Mouse (Mus musculus): ENCODE data around the gene Serinc5. TPM values are rescaled to one million over a fixed set of nuclear protein-coding genes. Genes with fewer than 3 reads are reported as not detected.

Gene Serinc5
- polyA plus RNA-seq, 1 experiment: 10.4 TPM

- H3K4me1 ChIP-seq (ENCODE audit: control insufficient read depth, insufficient read depth, low read length): peaks cover 6% of the 10 kb centered on the region; the same call in 1 of the 2 replicates
- no peaks in the 10 kb centered on the region for H3K27me3 ChIP-seq (replicated peaks; ENCODE audit: control insufficient read depth, insufficient read depth, low read length)
- TF ChIP-seq POLR2A (IDR thresholded peaks at IDR 0.05; ENCODE audit: low read depth, low read length) (no peak), CTCF (conservative IDR thresholded peaks at IDR 0.05; ENCODE audit: insufficient read depth, insufficient read length, low read depth, low read length) (no peak)
- no peak for DNase-seq
- no peaks in the 10 kb centered on the region for H3K36me3 ChIP-seq (ENCODE audit: control insufficient read depth, insufficient read depth, low read length)
- H3K27ac ChIP-seq (ENCODE audit: insufficient read depth, low read depth, low read length): no peak overlapping the region
- WGBS: 82% methylated on average over 4 of the region's 4 CpGs
- H3K4me3 ChIP-seq (ENCODE audit: insufficient read depth, low read depth, low read length): no peak overlapping the region
Observed at GRCm38 (mm10) chr13:92665008-92665407, 54.1 kb downstream of the Serinc5 start.

DNA sequence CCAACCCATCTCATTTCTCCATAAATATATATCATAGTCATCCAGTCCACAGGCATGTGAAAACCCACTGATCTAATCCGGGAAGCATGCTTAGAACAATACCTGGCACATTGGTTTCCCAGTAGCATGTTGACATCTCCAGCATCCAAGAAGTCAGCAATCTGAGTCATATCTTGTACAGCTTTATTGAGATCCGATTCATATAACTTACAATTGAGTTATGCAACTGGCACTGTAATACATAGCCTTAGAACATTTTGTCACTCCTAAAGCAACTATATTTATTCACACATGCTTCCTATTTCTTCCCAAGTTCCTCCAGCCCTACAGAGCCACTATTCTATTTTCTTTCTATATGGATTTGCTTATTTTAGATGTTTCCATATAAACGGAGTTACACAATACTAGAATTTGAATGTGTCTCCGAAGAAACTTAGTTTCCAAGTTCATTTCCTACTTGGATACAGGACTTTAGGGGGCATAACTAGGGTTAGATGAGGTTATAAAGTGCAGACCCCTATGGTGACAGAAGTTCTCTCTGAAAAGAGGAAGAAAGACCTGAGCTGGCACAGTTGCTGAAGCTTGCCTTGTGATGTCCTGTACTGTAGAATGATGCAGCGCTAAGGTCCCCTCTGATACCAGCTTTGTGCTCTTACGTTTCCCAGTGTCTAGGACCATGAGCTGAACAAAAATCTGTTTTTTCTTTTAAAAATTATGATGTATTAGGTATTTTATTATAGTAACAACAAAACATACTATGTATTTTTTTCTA is 57.5 kb downstream of the Serinc5 start:
- WGBS: 94% methylated on average over 6 of the region's 6 CpGs
- no peaks in the 10 kb centered on the region for H3K27me3 ChIP-seq (replicated peaks; ENCODE audit: control insufficient read depth, insufficient read depth, low read length)
- H3K27ac ChIP-seq (ENCODE audit: insufficient read depth, low read depth, low read length): no peak overlapping the region
- H3K4me1 ChIP-seq (ENCODE audit: control insufficient read depth, insufficient read depth, low read length): peaks cover 3% of the 10 kb centered on the region; the same call in 1 of the 2 replicates
- no peak for TF ChIP-seq POLR2A (IDR thresholded peaks at IDR 0.05; ENCODE audit: low read depth, low read length)
- TF ChIP-seq CTCF (conservative IDR thresholded peaks at IDR 0.05; ENCODE audit: insufficient read depth, insufficient read length, low read depth, low read length): no peak
- DNase-seq: no peak
- H3K4me3 ChIP-seq (ENCODE audit: insufficient read depth, low read depth, low read length): no peak overlapping the region
- no peaks in the 10 kb centered on the region for H3K36me3 ChIP-seq (ENCODE audit: control insufficient read depth, insufficient read depth, low read length)

- 49% methylated on average over 1 of the region's 1 CpGs for WGBS
- peaks cover 6% of the 10 kb centered on the region; the same call in 1 of the 2 replicates for H3K4me1 ChIP-seq (ENCODE audit: control insufficient read depth, insufficient read depth, low read length)
- H3K36me3 ChIP-seq (ENCODE audit: control insufficient read depth, insufficient read depth, low read length): no peaks in the 10 kb centered on the region
- TF ChIP-seq CTCF (conservative IDR thresholded peaks at IDR 0.05; ENCODE audit: insufficient read depth, insufficient read length, low read depth, low read length) (no peak), POLR2A (IDR thresholded peaks at IDR 0.05; ENCODE audit: low read depth, low read length) (no peak)
- no peak for DNase-seq
- no peaks in the 10 kb centered on the region for H3K27me3 ChIP-seq (replicated peaks; ENCODE audit: control insufficient read depth, insufficient read depth, low read length)
- no peak overlapping the region for H3K27ac ChIP-seq (ENCODE audit: insufficient read depth, low read depth, low read length)
- H3K4me3 ChIP-seq (ENCODE audit: insufficient read depth, low read depth, low read length): no peak overlapping the region
Observed at GRCm38 (mm10) chr13:92671727-92672126, 60.8 kb downstream of the Serinc5 start.

DNA sequence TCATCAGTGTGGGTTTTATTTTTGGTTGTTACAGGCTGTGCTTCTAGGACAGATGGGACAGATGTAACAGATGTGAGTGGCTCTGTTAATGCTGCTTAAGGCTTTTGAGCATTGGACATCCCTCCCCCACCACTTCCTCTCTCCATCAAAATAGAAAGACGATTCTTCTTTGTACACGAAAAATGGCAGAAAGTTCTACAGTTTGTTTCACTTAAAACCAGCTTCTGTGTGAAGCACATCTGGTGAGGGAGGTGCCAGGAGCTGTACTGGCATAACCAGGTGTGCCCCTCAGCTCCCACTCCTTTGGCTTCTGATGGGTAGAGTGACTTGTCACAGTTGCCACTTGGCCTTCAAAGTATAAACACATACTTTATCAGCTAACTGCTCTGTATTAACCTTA is 63.8 kb downstream of the Serinc5 start:
- WGBS: 30% methylated on average over 2 of the region's 2 CpGs
- Histone ChIP-seq H3K4me1 (ENCODE audit: control insufficient read depth, insufficient read depth, low read length) (peaks cover 6% of the 10 kb centered on the region; the same call in 1 of the 2 replicates), H3K36me3 (ENCODE audit: control insufficient read depth, insufficient read depth, low read length) (no peaks in the 10 kb centered on the region), H3K27ac (ENCODE audit: insufficient read depth, low read depth, low read length) (no peak overlapping the region), H3K4me3 (ENCODE audit: insufficient read depth, low read depth, low read length) (no peak overlapping the region), H3K27me3 (replicated peaks; ENCODE audit: control insufficient read depth, insufficient read depth, low read length) (no peaks in the 10 kb centered on the region)
- TF ChIP-seq POLR2A (IDR thresholded peaks at IDR 0.05; ENCODE audit: low read depth, low read length): no peak
- no peak for TF ChIP-seq CTCF (conservative IDR thresholded peaks at IDR 0.05; ENCODE audit: insufficient read depth, insufficient read length, low read depth, low read length)
- no peak for DNase-seq

- WGBS: 69% methylated on average over 3 of the region's 3 CpGs
- no peak for DNase-seq
- no peak overlapping the region for H3K27ac ChIP-seq (ENCODE audit: insufficient read depth, low read depth, low read length)
- H3K27me3 ChIP-seq (replicated peaks; ENCODE audit: control insufficient read depth, insufficient read depth, low read length): no peaks in the 10 kb centered on the region
- H3K36me3 ChIP-seq (ENCODE audit: control insufficient read depth, insufficient read depth, low read length): no peaks in the 10 kb centered on the region
- H3K4me1 ChIP-seq (ENCODE audit: control insufficient read depth, insufficient read depth, low read length): peaks cover 6% of the 10 kb centered on the region; the same call in 1 of the 2 replicates
- no peak overlapping the region for H3K4me3 ChIP-seq (ENCODE audit: insufficient read depth, low read depth, low read length)
- no peak for TF ChIP-seq CTCF (conservative IDR thresholded peaks at IDR 0.05; ENCODE audit: insufficient read depth, insufficient read length, low read depth, low read length)
- TF ChIP-seq POLR2A (IDR thresholded peaks at IDR 0.05; ENCODE audit: low read depth, low read length): no peak
Observed at GRCm38 (mm10) chr13:92675308-92675707, 64.4 kb downstream of the Serinc5 start.

DNA sequence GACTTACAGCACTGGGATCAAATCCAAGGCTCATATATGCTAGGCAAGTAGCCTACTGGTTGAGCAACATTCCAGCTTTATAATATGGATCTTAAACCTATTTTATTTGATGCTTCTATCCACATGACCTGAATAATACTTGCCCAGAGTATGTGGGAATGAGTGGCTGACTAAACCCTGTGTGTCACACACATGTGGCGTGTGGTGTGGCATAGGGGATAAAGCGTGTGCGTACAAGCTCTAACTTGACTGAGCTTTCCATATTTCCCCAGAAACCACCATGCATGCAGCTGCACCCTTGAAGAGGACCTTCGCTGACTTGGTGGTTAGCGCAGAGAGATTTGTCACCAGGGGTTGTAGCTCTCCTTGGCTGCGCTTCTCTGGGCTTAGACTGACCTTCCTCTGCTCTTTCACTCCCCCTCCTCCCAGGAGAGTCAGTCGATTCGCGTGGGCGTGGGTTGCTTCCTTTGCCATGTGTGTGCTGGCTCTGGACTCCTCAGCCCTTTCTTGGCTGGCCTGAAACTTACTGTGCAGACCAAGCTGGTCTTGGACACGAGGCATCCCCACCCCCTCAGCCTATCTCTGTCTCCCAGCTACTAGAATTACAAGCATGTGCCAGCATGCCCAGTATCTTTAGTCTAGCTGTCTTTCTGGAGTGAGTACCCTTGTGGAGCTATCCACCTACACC is 65.2 kb downstream of the Serinc5 start:
- 56% methylated on average over 11 of the region's 11 CpGs for WGBS
- Histone ChIP-seq H3K27ac (ENCODE audit: insufficient read depth, low read depth, low read length) (no peak overlapping the region), H3K4me3 (ENCODE audit: insufficient read depth, low read depth, low read length) (no peak overlapping the region), H3K36me3 (ENCODE audit: control insufficient read depth, insufficient read depth, low read length) (no peaks in the 10 kb centered on the region), H3K4me1 (ENCODE audit: control insufficient read depth, insufficient read depth, low read length) (peaks cover 6% of the 10 kb centered on the region; the same call in 1 of the 2 replicates), H3K27me3 (replicated peaks; ENCODE audit: control insufficient read depth, insufficient read depth, low read length) (no peaks in the 10 kb centered on the region)
- TF ChIP-seq POLR2A (IDR thresholded peaks at IDR 0.05; ENCODE audit: low read depth, low read length) (no peak), CTCF (conservative IDR thresholded peaks at IDR 0.05; ENCODE audit: insufficient read depth, insufficient read length, low read depth, low read length) (no peak)
- DNase-seq: no peak

- no peak for DNase-seq
- Histone ChIP-seq H3K27me3 (replicated peaks; ENCODE audit: control insufficient read depth, insufficient read depth, low read length) (no peaks in the 10 kb centered on the region), H3K27ac (ENCODE audit: insufficient read depth, low read depth, low read length) (no peak overlapping the region), H3K36me3 (ENCODE audit: control insufficient read depth, insufficient read depth, low read length) (no peaks in the 10 kb centered on the region), H3K4me3 (ENCODE audit: insufficient read depth, low read depth, low read length) (no peak overlapping the region), H3K4me1 (ENCODE audit: control insufficient read depth, insufficient read depth, low read length) (0 out of 2 replicates have a peak, but pooled peaks cover 3% of the 10 kb centered on the region)
- 58% methylated on average over 4 of the region's 4 CpGs for WGBS
- TF ChIP-seq POLR2A (IDR thresholded peaks at IDR 0.05; ENCODE audit: low read depth, low read length) (no peak), CTCF (conservative IDR thresholded peaks at IDR 0.05; ENCODE audit: insufficient read depth, insufficient read length, low read depth, low read length) (no peak)
Observed at GRCm38 (mm10) chr13:92677656-92678055, 66.8 kb downstream of the Serinc5 start.
